Mouse (Mus musculus): ENCODE measurements around the gene Uvrag.

GRCm38 (mm10) chr7:98916581-98916980, 224.4 kb downstream of the Uvrag start:
- TF ChIP-seq FLI1 (IDR thresholded peaks at IDR 0.05; ENCODE audit: low read length) (no peak), GATA1 (IDR thresholded peaks at IDR 0.05; ENCODE audit: borderline replicate concordance, low read length) (no peak)
